Mouse (Mus musculus): ENCODE data around the gene Fmnl2. TPM values are rescaled to one million over a fixed set of nuclear protein-coding genes. Genes with fewer than 3 reads are reported as not detected.

Gene Fmnl2
- polyA plus RNA-seq, 1 experiment from 2014 or later = 11.2 TPM

DNA sequence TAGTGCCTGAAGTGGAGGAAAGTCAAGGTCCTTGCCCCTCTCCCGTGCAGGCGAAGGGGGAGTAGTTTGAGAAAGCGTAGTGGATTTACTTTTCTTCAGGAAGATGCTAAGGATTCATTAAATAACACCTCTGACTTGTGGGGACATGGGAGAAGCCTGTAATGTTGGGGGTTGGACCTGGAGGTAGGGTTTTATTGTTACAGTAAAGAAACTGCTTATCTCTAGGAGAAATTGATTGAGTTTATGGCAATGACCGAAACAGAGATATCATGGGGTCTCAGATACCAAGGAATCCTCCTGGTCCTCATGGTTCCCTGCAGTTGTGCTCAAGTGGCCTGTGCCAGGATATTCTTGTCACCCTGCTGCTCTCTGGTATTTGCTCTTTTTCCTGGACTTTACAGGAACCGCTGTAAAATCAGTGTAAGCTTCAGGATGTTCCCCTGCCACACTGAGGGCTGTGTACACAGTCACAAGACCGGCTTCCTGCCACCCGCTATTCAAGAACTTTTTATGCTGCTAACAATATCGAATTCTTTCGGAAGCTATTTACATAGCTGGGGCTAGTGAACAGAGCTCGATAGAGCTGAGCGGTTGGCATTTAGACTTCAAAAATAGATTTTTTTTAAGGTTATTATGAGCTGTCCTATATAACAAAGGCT, 130.1 kb downstream of the Fmnl2 start:
- H3K9ac ChIP-seq (ENCODE audit: low read length) = no peak overlapping the region
- H3K27me3 ChIP-seq (ENCODE audit: control insufficient read depth, insufficient read depth, low read length) = no peaks in the 10 kb centered on the region
- WGBS = 88% methylated on average over 11 of the region's 11 CpGs
- ATAC-seq (ENCODE audit: insufficient number of reproducible peaks, low FRiP score, low TSS enrichment, low read depth) (no peak), DNase-seq (ENCODE audit: low spot score) (no peak)
- no peaks in the 10 kb centered on the region for H3K36me3 ChIP-seq (ENCODE audit: control insufficient read depth, insufficient read depth, low read length)
- H3K4me2 ChIP-seq (ENCODE audit: low read depth, severe bottlenecking) = no peak overlapping the region
- H3K9me3 ChIP-seq (ENCODE audit: control insufficient read depth, low read length) = no peaks in the 10 kb centered on the region
- no peak overlapping the region for H3K4me3 ChIP-seq (ENCODE audit: low read depth, low read length)
- 0 out of 2 replicates have a peak, but pooled peaks cover 5% of the 10 kb centered on the region for H3K4me1 ChIP-seq (ENCODE audit: control insufficient read depth, insufficient read depth, low read length)
- no peak overlapping the region for H3K27ac ChIP-seq (replicated peaks; ENCODE audit: low read depth, low read length)

DNA sequence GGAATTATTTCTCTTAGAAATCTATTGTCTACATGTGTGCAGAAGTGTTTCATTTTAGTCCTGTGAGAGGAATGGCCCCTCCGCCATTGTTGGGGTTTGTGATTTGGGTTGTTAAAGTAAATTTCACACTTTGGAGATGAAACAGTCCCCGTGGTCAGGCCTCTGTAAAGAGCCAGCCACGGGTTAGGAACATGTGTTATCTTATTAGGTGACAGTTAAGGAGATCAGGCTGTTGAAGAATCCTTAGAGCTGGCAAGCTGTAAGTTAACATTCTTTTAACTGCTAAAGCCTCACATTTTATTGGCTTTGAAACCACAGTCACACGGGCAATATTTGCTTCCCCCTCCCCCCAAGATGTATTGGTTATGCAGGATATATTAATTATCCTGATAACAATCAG, 131.7 kb downstream of the Fmnl2 start:
- Histone ChIP-seq H3K4me1 (ENCODE audit: control insufficient read depth, insufficient read depth, low read length) (0 out of 2 replicates have a peak, but pooled peaks cover 5% of the 10 kb centered on the region), H3K9me3 (ENCODE audit: control insufficient read depth, low read length) (no peaks in the 10 kb centered on the region), H3K36me3 (ENCODE audit: control insufficient read depth, insufficient read depth, low read length) (no peaks in the 10 kb centered on the region), H3K4me2 (ENCODE audit: low read depth, severe bottlenecking) (no peak overlapping the region), H3K9ac (ENCODE audit: low read length) (no peak overlapping the region), H3K27me3 (ENCODE audit: control insufficient read depth, insufficient read depth, low read length) (no peaks in the 10 kb centered on the region), H3K27ac (replicated peaks; ENCODE audit: low read depth, low read length) (no peak overlapping the region), H3K4me3 (ENCODE audit: low read depth, low read length) (no peak overlapping the region)
- ATAC-seq (ENCODE audit: insufficient number of reproducible peaks, low FRiP score, low TSS enrichment, low read depth) (no peak), DNase-seq (ENCODE audit: low spot score) (no peak)
- 62% methylated on average over 4 of the region's 4 CpGs for WGBS

DNA sequence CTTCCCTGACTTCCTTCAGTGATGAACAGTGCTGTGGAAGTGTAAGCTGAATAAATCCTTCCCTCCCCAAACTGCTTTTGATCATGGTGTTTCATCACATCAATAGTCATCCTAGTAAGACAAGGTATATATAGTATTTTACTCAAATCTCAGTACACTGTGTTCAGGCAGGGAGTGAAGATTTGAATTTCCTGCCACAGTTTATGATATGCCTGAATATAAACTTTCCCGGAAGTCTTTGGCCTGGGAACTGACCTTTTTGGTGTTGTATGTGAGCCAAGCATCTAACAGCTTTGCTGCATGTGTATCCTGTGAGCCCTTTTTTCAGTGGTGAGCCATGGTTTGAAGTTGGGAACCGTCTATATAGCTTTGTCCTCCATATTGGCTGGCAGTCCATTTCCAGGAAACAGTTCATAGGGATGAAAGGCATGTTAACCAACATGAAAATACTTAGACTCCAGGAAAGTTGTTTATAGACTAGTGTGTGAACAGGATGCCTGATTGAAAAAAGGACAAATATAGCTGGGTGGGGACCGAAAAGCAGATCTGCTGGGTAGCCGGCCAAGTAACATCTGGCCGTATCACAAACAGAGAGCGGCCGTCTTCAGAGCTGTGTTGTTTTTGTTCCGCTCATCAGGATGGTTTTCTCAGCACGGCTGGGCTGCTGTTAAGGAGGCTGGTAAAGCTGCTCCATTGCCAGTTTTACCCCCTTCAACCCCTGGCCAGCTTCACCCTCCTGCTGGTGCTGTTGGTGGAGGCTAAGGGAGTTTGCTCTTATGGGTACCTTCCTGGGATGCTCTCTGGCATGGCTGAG, 133.4 kb downstream of the Fmnl2 start:
- 81% methylated on average over 9 of the region's 9 CpGs for WGBS
- ATAC-seq (ENCODE audit: insufficient number of reproducible peaks, low FRiP score, low TSS enrichment, low read depth) (no peak), DNase-seq (ENCODE audit: low spot score) (no peak)
- 0 out of 2 replicates have a peak, but pooled peaks cover 5% of the 10 kb centered on the region for H3K4me1 ChIP-seq (ENCODE audit: control insufficient read depth, insufficient read depth, low read length)
- no peaks in the 10 kb centered on the region for H3K36me3 ChIP-seq (ENCODE audit: control insufficient read depth, insufficient read depth, low read length)
- H3K9me3 ChIP-seq (ENCODE audit: control insufficient read depth, low read length) = no peaks in the 10 kb centered on the region
- H3K27me3 ChIP-seq (ENCODE audit: control insufficient read depth, insufficient read depth, low read length) = no peaks in the 10 kb centered on the region
- no peak overlapping the region for H3K9ac ChIP-seq (ENCODE audit: low read length)
- H3K4me3 ChIP-seq (ENCODE audit: low read depth, low read length) = no peak overlapping the region
- H3K4me2 ChIP-seq (ENCODE audit: low read depth, severe bottlenecking) = no peak overlapping the region
- 0 out of 2 replicates have a peak overlapping the region, but pooled peaks have one; percentile 21 for H3K27ac ChIP-seq (replicated peaks; ENCODE audit: low read depth, low read length)

DNA sequence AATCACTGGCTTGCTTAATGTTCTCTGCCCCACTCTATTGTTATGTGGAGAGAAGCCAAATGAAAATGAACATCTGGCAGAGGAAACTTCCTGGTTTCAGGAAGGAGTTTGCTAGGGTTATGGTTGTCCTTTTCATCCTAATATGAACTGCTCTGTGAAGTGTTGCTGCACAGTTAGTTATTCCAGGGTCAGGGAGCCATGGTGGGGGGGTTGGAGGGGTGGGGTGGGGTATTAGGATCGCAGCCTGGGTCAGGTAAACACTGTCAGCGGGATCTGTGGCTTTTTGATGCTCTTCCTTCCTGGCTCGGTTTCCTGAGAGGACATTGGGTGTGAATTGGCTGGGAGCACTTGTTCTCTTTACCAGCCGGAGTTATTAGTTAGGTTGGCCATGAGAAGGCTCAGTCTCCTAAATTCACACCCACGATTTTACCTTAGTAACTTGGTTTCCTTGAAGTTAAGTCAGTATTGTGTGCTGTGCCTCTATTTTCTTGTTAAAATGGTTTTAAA, 134.1 kb downstream of the Fmnl2 start:
- Histone ChIP-seq H3K9ac (ENCODE audit: low read length) (no peak overlapping the region), H3K4me1 (ENCODE audit: control insufficient read depth, insufficient read depth, low read length) (0 out of 2 replicates have a peak, but pooled peaks cover 5% of the 10 kb centered on the region), H3K36me3 (ENCODE audit: control insufficient read depth, insufficient read depth, low read length) (no peaks in the 10 kb centered on the region), H3K4me2 (ENCODE audit: low read depth, severe bottlenecking) (no peak overlapping the region), H3K27ac (replicated peaks; ENCODE audit: low read depth, low read length) (no peak overlapping the region), H3K4me3 (ENCODE audit: low read depth, low read length) (no peak overlapping the region), H3K27me3 (ENCODE audit: control insufficient read depth, insufficient read depth, low read length) (no peaks in the 10 kb centered on the region), H3K9me3 (ENCODE audit: control insufficient read depth, low read length) (no peaks in the 10 kb centered on the region)
- ATAC-seq (ENCODE audit: insufficient number of reproducible peaks, low FRiP score, low TSS enrichment, low read depth) = no peak
- no peak for DNase-seq (ENCODE audit: low spot score)
- WGBS = 81% methylated on average over 5 of the region's 5 CpGs

DNA sequence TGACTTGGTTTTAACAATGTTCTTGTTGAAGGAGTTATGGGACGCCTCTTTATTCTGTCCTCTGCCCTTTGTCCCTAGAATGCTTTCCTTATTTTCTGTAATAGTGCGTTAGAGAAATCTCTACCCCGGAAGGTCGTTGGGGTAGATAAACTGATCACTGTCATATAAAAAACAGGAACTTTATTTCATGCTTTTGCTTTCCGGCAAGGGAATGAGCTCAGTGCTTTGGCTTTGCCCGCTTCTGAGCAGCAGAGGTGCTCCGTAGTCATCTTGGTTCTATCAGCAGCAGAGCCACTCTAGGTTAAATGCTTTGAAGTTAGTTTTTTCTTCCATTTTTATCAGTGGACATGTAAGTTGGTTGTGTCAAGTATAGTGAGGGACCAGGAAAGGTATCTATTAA, 135.6 kb downstream of the Fmnl2 start:
- no peaks in the 10 kb centered on the region for H3K36me3 ChIP-seq (ENCODE audit: control insufficient read depth, insufficient read depth, low read length)
- H3K4me3 ChIP-seq (ENCODE audit: low read depth, low read length) = no peak overlapping the region
- DNase-seq (ENCODE audit: low spot score) (no peak), ATAC-seq (ENCODE audit: insufficient number of reproducible peaks, low FRiP score, low TSS enrichment, low read depth) (no peak)
- no peaks in the 10 kb centered on the region for H3K27me3 ChIP-seq (ENCODE audit: control insufficient read depth, insufficient read depth, low read length)
- no peak overlapping the region for H3K27ac ChIP-seq (replicated peaks; ENCODE audit: low read depth, low read length)
- H3K9ac ChIP-seq (ENCODE audit: low read length) = no peak overlapping the region
- no peaks in the 10 kb centered on the region for H3K4me1 ChIP-seq (ENCODE audit: control insufficient read depth, insufficient read depth, low read length)
- H3K4me2 ChIP-seq (ENCODE audit: low read depth, severe bottlenecking) = no peak overlapping the region
- H3K9me3 ChIP-seq (ENCODE audit: control insufficient read depth, low read length) = no peaks in the 10 kb centered on the region
- WGBS = 93% methylated on average over 7 of the region's 7 CpGs

DNA sequence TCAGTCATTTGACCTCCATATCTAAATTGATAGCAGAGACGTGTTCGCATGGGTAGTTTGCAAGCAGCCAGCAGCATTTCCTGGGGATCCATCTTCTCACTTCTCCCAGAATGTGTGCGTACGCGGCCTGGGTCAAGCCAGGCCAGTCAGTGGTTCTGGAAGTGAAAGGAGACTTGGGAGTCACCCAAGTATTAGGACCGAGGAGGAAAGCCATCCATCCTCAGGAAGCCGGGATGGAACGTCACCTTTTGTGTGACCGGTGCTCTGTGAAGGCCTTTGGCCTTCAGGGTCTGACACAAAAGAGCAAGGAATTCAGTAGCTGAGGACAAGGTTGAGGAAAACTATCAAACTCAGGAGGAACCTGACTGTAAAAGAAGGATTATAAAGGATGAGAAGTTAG, 136.9 kb downstream of the Fmnl2 start:
- Histone ChIP-seq H3K4me1 (ENCODE audit: control insufficient read depth, insufficient read depth, low read length) (no peaks in the 10 kb centered on the region), H3K27ac (replicated peaks; ENCODE audit: low read depth, low read length) (no peak overlapping the region), H3K4me3 (ENCODE audit: low read depth, low read length) (no peak overlapping the region), H3K9me3 (ENCODE audit: control insufficient read depth, low read length) (no peaks in the 10 kb centered on the region), H3K27me3 (ENCODE audit: control insufficient read depth, insufficient read depth, low read length) (no peaks in the 10 kb centered on the region), H3K36me3 (ENCODE audit: control insufficient read depth, insufficient read depth, low read length) (no peaks in the 10 kb centered on the region), H3K9ac (ENCODE audit: low read length) (no peak overlapping the region), H3K4me2 (ENCODE audit: low read depth, severe bottlenecking) (no peak overlapping the region)
- no peak for DNase-seq (ENCODE audit: low spot score)
- no peak for ATAC-seq (ENCODE audit: insufficient number of reproducible peaks, low FRiP score, low TSS enrichment, low read depth)
- WGBS = 92% methylated on average over 9 of the region's 9 CpGs

DNA sequence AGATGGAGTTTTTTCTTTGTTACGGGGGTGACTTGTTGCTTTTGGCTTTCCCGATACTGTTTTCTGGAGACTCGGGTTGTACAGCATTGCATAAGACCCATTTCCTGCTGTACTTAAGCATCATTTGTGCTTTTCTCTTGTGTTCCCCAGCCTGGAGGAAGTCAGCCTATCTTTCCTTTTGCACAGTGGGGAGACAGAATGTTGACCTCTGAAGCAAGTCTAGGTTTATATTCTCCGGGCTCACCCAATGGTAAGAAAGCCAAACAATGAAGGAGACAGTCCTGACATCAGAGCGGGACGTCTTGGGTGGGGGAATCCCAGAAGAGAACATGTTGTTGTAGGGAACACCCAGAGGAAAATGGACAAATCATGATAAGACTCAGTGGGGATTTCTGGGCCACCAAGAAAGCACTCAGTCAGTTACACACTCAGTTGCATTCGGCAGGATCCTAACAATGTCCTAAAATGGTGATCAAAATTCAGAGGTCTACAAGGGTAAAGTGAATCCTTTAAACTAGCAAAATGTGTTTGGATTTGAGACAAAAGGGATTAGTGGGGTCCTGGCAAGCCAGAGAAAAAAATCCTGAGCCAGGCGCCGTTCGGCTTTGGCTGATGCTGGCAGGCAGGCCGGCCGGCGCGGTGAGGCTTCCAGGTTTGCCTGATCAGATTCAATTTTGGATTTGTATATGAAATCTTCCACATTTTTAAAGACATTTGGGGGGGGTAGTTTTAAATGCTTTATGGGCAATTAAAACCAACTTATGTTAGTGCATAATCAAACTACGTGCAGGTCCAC, 140.5 kb downstream of the Fmnl2 start:
- ATAC-seq (ENCODE audit: insufficient number of reproducible peaks, low FRiP score, low TSS enrichment, low read depth) (no peak), DNase-seq (ENCODE audit: low spot score) (no peak)
- Histone ChIP-seq H3K4me2 (ENCODE audit: low read depth, severe bottlenecking) (no peak overlapping the region), H3K4me1 (ENCODE audit: control insufficient read depth, insufficient read depth, low read length) (no peaks in the 10 kb centered on the region), H3K4me3 (ENCODE audit: low read depth, low read length) (no peak overlapping the region), H3K27ac (replicated peaks; ENCODE audit: low read depth, low read length) (no peak overlapping the region), H3K36me3 (ENCODE audit: control insufficient read depth, insufficient read depth, low read length) (no peaks in the 10 kb centered on the region), H3K9ac (ENCODE audit: low read length) (no peak overlapping the region), H3K9me3 (ENCODE audit: control insufficient read depth, low read length) (no peaks in the 10 kb centered on the region), H3K27me3 (ENCODE audit: control insufficient read depth, insufficient read depth, low read length) (no peaks in the 10 kb centered on the region)
- 89% methylated on average over 15 of the region's 15 CpGs for WGBS

DNA sequence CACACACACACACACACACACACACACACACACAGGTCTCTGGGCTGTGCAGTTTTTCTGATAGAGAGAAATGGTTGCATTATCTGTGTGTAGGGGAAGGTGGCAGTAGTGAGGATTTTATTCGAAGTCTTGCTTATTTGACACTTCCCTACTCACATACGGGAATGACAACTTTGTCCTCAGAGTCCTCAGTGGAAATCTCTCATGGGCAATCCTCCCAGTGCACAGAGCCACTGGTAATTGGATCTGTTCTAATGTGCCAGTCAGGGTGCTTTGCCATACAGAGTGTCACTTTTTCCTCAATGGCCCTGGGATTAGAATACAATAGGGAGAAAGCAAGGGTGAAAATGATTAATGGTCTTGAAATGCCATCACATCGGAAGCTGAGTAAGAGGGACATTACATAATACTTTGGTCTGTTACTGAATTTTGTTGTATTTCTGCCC, 141.9 kb downstream of the Fmnl2 start:
- H3K36me3 ChIP-seq (ENCODE audit: control insufficient read depth, insufficient read depth, low read length) = no peaks in the 10 kb centered on the region
- H3K9ac ChIP-seq (ENCODE audit: low read length) = no peak overlapping the region
- WGBS = 74% methylated on average over 3 of the region's 3 CpGs
- no peak overlapping the region for H3K27ac ChIP-seq (replicated peaks; ENCODE audit: low read depth, low read length)
- H3K27me3 ChIP-seq (ENCODE audit: control insufficient read depth, insufficient read depth, low read length) = no peaks in the 10 kb centered on the region
- no peaks in the 10 kb centered on the region for H3K4me1 ChIP-seq (ENCODE audit: control insufficient read depth, insufficient read depth, low read length)
- H3K4me3 ChIP-seq (ENCODE audit: low read depth, low read length) = no peak overlapping the region
- ATAC-seq (ENCODE audit: insufficient number of reproducible peaks, low FRiP score, low TSS enrichment, low read depth) (no peak), DNase-seq (ENCODE audit: low spot score) (no peak)
- no peaks in the 10 kb centered on the region for H3K9me3 ChIP-seq (ENCODE audit: control insufficient read depth, low read length)
- H3K4me2 ChIP-seq (ENCODE audit: low read depth, severe bottlenecking) = no peak overlapping the region

All from limb, embryonic 11.5 days (tissue).